Mouse (Mus musculus): ENCODE measurements around the gene Ick. TPM values are rescaled to one million over a fixed set of nuclear protein-coding genes. Genes with fewer than 3 reads are reported as not detected.
"Not testable (repeated sequence)": the region's sequence is repeated elsewhere in the genome, so short reads cannot be mapped to it uniquely, and the experiment has no call there.

The Ick gene
- polyA plus RNA-seq, 1 experiment from 2014 or later = 14.9 TPM

DNA sequence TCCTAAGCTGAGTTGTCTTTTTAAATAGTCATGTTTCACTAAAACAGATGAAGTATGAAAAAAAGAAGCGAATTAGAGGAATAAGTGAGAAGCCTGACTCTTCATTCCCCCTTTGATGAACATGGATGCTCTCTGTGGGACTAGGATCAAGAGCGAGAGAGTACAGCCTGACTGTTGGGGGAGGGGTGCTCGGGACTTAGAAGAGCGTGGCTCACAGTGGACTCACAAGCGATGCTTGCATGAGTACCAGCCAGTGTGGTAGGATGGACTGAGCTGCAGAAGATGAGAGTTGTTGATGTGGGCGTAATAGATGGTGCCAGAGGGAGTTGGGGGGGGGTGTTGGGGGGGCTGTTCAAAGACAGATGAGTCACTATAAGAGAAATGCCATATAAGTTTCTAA is 37.6 kb downstream of the Ick start:
- DNase-seq (ENCODE audit: low spot score) = no peak

DNA sequence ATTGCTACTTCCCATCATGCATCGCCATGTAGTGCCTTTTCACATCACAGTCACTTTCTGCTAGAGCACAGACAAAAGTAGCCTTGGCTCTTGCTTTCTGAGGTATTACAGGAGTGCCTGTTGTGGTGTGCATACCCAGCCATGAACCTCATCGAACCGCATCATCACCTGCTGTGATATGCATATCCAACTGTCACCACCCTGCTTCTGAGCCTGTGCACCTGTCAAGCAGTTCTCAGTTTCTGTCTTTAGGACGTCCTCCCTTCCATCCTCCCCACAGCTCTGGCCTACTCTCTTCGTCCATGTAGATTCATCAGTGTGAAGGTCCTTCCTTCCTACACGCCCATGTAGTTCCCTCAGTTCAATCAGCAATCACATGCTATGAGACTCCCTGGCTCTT is 39.2 kb downstream of the Ick start:
- DNase-seq (ENCODE audit: low spot score) = no peak

DNA sequence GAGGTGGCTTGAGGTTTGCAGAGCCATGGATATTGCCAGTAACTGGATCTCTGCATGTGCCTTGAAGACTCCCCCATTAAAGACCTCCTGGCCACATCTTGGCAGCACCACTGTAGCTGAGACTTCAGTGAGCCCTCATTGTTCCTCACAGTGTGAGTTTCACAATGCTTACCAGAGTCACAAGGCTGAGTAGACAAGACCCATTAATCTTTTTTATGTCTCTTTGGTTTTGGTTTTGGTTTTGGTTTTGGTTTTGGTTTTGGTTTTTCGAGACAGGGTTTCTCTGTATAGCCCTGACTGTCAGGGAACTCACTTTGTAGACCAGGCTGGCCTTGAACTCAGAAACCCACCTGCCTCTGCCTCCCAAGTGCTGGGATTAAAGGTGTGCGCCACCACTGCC is 40.8 kb downstream of the Ick start:
- DNase-seq (ENCODE audit: low spot score) = not testable (repeated sequence)

DNA sequence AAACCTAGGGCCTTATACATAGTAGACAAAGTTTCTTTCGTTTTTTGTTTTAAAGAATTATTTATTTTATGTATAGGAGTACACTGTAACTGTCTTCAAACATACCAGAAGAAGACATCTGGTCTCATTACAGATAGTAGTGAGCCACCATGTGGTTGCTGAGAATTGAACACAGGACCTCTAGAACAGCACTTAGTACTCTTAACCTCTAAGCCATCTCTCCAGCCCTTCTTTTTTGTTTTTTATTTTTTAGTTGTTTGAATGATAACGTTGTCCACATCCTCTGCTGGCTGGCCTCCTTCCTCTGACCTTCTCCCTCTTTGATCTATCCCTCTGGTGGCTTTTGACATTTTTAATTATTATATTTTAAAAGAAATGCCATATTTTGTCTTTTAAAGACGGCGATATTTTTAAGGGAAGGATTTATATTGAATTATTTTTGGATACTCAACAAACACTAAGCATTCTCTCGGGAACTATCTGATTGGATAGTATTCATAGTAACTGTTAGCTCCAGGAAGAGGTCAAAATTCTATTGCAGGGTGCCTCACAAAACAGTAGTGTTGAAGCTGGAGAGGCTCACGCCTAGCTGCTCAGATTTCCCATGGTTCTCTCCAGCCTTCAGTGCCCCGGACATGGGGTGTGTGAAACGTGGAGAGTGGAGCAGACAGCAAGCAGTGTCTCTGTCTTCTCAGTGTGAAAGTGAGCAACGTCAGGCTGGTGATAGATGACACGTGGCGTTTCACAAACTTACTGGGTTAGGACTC is 45.4 kb downstream of the Ick start:
- no peak for DNase-seq (ENCODE audit: low spot score)

DNA sequence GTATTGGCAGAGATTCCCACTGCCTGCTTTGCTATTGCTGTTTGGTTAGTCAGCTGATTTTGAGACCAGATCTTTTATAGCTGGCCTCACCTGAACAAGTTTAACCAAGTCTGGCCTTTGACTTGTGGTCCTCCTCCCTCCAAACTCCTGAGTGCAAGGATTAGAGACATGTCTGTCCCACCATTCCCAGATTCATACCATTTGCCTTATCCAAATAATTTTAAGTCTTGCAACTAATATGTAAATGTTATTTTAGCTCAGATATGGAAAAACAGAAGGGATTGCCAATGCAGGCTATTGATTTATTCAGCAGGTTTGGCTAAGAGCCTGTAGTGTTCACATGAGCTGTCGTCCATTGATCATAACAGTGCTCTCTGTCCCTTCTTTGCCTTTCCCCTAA is 48.2 kb downstream of the Ick start:
- no peak for DNase-seq (ENCODE audit: low spot score)

DNA sequence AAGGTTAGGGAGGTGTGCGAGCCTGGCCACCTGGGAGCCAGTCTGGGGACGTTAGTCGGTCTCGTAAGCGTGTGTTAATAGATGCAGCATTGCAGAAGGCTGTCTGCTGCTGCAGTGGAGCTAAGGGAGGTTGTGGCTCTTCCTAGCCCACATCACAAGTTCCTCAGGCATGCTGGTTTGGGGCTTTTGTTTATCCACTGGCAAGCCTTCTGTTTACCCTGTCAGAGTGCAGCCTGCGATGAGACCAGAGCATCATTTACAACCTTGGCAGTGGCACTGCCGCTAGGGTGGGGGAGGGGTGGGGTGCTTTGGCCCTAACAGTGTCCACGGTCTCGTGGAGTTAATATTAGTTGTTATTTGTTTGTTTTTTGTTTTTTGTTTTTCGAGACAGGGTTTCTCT is 54.3 kb downstream of the Ick start:
- DNase-seq (ENCODE audit: low spot score) = no peak

DNA sequence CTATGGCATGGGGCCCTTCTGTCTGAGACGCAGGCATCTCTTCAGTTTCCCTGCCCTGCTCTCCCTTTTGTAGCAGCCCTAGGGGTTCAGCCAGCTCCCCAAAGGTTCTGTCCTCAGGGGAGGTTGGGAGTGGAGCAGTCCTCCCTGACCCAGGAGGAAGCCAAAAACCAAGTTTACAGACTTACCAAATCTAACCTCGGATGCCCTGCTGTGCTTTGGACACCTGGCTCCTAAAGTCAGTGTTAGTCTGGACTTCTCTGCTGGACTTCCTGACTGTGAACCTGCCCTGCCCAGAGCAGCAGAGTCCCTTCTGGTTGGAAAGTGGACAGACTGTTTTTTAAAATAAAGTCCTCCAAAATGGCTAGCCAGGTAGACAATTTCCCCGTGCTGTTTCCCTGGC is 55.7 kb downstream of the Ick start:
- no peak for DNase-seq (ENCODE audit: low spot score)

DNA sequence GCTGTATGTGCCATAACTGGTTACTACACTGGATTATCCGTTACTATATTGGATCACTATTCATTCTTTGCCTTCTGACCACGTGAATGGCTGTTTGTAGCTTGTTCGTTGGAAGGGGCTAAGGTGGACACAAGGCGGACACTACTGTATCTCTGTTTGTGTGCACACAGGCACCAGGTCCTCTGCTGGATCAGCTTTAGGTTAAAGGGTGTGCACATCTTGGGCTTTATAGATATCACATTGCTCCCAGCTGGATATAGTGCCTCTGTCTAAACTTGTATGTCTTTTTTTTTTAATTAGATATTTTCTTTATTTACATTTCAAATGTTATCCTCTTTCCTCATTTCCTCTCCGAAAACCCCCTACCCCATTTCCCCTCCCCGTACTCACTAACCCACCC is 56.5 kb downstream of the Ick start:
- no peak for DNase-seq (ENCODE audit: low spot score)

DNA sequence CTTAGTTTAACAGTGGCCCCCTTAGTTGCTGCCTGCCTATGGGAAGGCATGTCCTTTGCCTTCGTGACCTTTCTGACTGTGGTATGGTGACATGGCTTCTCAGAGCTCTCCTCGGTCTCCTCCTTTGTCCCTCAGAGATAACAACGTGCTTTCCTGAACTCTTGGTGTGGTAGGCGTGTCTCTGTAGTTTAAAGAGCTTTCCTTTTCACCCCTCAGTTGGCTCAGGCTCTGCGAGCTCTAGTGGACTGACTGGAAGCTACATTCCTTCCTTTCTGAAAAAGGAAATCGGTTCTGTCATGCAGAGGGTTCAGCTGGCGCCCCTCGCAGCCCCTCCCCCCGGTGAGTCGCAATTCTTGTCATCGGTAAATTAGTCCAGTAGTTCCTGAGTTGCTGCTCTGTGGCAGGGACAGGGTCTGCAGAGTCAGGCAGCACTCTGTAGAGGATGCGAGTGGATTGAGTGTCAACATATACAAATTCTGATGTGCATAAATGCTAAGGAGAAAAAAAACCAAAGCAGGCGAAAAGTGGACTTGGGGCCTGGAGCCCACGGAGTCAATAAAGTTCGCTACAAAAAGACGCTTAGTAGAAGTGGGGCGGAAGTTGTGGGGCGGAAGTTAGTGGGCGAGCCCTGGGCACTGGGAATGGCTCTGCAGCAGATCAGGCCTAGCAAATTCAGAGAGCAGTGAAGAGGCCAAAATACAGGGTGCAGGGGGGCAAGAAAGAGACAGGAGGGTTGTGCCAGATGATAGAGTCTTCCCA is 57.9 kb downstream of the Ick start:
- no peak for DNase-seq (ENCODE audit: low spot score)

DNA sequence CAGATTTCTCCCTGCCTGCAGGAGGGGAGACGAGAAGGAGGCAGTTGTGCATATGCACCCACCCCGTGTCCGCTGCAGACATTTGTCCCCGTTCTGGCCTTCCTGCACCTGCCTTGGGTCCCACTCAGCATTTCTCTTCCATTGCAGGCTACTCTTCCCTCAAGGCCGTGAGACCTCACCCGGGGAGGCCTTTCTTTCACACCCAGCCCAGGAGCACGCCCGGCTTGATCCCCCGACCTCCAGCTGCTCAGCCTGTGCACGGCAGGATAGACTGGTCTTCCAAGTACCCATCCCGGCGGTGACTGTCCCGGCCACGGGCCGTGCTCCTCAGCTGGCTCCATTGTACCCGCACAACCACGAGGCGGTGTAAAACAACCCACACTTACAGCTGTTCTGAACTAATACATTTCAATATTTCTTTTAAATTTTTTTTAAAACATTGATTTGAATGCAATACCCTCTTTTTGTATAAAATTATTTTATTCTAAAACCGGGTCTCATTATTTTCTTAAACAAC is 58.5 kb downstream of the Ick start:
- no peak for DNase-seq (ENCODE audit: low spot score)

DNA sequence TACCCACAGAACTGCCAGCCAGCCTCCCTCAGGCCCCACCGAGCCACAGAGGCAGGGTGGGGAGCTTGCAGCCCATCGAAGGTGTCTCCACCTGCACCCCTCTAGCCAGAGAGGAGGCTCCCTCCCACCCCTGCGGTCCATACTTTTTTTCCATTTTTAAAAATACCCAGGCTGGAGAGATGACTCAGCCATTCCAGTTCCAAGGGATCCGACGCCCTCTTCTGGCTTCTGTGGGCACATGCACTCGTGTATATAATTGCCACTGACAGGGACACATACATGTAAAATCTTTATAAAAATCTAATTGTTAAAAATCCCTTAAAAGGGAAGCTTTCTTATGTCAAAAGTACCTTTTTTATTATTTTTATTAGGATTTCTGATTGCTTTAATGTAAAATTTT is 59.9 kb downstream of the Ick start:
- no peak for DNase-seq (ENCODE audit: low spot score)

DNA sequence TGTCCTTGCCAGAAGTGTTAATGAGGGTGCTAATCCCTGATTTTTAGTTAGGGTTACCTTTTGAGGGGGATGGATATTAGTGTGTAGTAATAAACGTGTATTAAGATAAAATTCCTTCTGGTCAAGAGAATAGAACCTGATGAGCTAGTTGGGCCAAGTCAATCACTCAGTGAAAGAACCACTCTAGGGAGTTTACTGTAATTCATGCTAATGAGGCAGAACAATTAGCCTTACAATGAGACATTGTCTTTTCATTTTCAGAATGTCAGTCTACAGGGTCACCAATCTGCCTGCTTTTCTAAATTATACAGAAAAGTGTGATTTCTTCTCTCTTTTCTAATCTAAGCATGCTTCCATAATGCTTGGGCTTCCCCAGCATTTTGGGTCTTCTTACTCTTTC is 65.0 kb downstream of the Ick start:
- no peak for DNase-seq (ENCODE audit: low spot score)

DNA sequence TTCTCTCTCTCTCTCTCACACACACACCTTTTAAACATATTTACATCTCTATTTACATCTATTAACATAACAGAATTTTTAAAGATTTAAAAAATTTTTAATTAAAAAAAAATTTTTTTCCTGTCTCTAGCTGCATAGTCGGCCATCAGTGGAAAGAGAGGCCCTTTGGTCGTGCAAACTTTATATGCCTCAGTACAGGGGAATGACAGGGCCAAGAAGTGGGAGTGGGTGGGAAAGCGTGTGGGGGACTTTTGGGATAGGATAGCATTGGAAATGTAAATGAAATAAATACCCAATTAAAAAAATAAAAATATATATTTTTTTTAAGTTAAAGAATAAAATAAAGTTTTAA is 65.9 kb downstream of the Ick start:
- DNase-seq (ENCODE audit: low spot score) = not testable (repeated sequence)

DNA sequence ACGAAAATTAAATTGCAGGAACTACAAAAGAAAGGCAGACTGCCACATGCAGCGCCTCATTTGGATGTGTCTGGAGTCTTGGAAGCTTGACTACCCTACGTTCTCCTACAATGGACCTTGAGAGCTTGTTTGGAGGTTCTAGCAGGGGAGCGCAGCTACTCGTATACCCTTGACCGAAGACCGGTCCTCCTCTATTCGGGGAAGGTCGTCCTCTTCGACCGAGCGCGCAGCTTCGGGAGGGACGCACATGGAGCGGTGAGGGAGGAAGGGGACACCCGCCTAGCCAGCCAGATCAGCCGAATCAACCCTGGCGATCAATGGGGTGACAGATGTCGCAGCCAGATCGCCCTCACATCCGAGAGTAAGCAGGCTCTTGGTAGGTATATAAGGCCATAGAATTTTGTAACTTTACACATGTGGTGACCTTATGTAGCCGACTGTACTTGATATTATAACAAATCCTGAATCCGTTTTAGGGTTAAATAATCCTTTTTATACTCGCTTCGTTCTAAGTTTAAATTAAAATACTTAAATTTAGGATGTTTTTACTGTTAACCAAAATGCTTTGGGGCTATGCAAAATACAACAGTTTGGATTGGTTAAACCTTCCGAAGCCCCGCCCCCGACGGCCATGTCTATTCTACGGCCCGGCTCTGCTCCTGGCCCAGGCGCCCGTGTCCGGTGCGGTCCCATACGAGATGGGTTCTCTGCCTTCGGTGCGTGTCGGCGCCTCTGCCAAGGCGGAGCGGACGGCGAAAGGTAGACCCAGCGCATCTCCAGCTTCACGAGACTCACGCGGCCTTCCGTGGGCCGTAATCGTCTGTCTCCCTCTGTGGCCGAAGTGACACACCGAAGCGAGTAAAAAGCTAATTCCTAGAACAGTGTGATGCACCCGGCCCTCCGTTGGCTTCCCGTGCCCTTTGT is 66.5 kb downstream of the Ick start:
- DNase-seq (ENCODE audit: low spot score) = peak; percentile 95

DNA sequence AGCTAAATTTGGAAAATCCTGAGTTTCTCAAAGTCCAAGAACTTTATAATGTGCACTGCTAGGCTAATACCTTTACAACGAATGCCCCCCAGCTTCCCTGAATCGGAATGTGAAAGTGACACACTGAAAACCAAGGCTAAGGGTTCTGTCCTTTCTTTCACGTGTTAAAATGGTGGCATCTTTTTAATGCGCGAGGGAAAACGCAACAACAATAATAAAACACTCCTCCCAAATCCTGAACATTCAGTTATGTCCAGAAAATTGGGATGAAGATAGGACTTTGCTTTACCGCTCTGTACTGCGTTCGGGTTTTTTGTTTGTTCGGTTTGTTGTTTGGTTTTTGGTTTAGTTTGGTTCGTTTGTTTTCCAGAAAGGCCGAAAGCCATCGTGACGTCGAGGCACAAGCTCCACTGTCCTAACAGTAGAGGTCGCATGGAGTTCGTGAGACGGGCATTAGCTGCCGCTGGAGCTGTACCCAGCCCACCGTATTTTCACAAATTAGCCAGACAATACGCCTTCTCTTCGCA is 67.3 kb downstream of the Ick start:
- DNase-seq (ENCODE audit: low spot score) = peak; percentile 70

DNA sequence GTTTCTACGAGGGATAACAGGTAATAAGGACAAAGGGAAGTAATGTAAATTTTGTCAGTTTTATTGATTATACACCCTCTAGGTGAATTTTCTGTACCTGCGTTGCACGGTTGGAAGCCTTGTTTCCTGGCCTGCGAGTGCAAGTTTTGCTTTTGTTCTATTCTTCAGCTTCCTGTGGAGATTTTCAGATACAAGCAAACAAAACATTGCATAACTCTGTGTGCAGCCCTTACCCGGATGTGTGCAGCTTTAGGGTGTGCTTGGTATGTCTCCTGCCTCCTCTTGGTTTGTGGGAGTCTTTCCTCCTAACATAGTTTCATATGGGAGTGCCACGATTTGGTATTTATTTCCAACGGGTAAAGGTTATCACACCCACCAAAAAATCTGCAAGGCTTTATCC is 67.8 kb downstream of the Ick start:
- peak; percentile 68 for DNase-seq (ENCODE audit: low spot score)

DNA sequence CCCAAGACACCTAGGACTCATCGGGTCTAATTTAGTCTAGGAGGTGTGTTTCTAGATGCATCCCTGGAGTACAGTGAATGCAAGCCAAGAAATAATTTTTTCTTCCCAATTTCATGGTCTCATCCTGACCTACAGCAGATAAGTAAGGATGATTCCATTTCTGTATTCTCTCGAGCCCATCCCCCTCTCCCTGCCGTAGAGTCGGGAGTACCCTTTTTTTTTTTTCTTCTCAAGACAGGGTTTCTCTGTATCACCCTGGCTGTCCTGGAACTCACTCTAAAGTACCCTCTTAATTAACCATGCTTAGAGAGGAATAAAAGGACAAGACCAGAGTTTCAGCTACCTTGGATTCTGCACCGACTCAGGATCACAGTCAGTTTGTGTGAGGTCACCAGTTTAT is 69.2 kb downstream of the Ick start:
- no peak for DNase-seq (ENCODE audit: low spot score)

DNA sequence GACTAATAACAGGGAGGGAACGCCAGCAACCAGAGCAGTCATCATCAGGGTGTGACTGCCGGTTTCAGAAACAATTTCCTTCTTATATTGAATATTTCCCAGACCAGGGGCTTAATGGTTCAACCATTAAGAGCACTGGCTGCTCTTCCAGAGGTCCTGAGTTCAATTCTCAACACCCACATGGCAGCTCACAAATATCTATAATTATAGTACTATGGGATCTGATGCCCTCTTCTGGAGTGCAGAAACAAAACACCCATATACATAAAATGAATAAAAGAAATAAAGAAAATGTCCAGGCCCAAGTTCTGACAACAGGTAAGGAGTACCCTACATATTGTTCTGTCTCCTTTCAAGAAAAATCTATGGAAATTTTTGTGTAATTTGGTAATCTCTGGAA is 70.1 kb downstream of the Ick start:
- no peak for DNase-seq (ENCODE audit: low spot score)

DNA sequence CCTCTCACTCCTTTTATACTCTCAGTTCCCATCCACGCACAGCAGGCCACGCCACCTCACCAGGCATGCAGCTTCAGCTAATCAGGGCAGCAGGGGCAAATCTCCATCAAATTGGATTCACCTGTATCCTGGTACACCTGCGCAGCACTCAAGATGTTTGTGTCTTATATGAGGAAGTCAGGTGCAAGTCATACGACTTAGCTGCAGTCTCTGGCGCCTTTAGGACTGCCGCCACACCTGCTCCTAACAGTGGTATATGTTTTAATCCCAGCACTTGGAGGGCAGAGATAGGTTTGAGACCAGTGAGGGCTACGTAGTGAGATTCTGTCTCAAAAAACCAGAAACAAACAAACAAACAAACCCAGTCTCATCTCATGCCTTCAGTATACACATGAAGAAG is 73.5 kb downstream of the Ick start, which contains the start of gene Gsta4:
Gene Gsta4, plus strand, starts transcription at position 301 of the 400 bp plus-strand sequence.
- DNase-seq (ENCODE audit: low spot score) = not testable (repeated sequence)

DNA sequence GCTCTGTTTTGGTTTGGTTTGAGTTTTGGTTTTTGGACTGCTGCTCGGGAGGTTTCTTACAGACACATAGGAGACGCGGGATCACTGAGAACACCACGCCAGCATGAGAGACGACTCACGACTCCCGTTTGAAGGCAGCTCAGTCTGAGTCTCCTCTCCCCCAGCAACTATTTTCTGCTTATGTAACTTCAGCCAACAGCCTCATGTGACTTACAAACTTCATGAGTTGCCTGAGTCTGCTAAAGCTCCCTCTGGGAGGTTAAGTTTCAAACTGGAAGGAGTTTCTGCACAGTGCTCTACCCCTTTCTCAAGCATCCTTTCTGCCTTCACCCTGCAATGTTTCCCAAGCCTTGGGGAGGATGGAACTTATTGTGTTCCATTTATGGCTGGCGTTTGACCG is 76.7 kb downstream of the Ick start:
- DNase-seq (ENCODE audit: low spot score) = no peak

DNA sequence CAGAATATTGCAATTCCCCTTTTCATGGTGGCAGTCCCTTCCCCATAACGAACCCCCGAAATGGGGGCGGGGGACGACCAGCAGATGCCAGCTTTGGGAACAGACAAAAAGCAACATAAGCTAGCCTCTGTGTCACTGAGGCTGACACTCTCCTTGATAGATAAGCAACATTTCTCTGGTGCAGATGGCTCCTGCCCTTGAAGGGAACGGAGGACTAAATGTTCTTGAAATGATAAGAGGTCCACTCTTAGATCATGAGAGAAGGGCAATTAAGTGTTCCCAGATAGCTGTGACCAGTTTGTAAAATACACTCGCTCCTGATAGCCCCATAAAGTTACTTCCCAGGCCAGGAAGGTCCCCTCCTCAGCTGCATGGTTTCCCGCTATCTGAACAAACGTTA is 79.9 kb downstream of the Ick start:
- no peak for DNase-seq (ENCODE audit: low spot score)
